Comparison of ENCODE assay signal across 7 mouse cellular contexts in genomic region chr4:156228393-156229024, GRCm38 (mm10). TPM values are rescaled to one million over a fixed set of nuclear protein-coding genes. Genes with fewer than 3 reads are reported as not detected.
A peak's percentile ranks its signal among the peaks of the same experiment; 100 is the strongest.
DNase-seq lines count a peak whose midpoint lies in the region; ATAC-seq and TF ChIP-seq lines count a peak whose summit lies in the region.

No protein-coding gene starts in this region.

- H3K36me3 ChIP-seq in midbrain, embryonic 13.5 days: peaks cover 47% of the 10 kb centered on the region
- H3K36me3 ChIP-seq in midbrain, embryonic 10.5 days: peaks cover 50% of the 10 kb centered on the region
- H3K36me3 ChIP-seq in intestine, postnatal 0 days (ENCODE audit: control insufficient read depth, insufficient read depth): peaks cover 23% of the 10 kb centered on the region

- no peaks in the 10 kb centered on the region for H3K9me3 ChIP-seq in midbrain, embryonic 13.5 days
- no peaks in the 10 kb centered on the region for H3K9me3 ChIP-seq in midbrain, embryonic 10.5 days (replicated peaks)
- H3K9me3 ChIP-seq in intestine, postnatal 0 days (ENCODE audit: control insufficient read depth): no peaks in the 10 kb centered on the region

- 32% methylated on average over 12 of the region's 12 CpGs for WGBS in midbrain, embryonic 13.5 days
- 20% methylated on average over 12 of the region's 12 CpGs for WGBS in midbrain, embryonic 10.5 days
- WGBS in intestine, postnatal 0 days: 22% methylated on average over 12 of the region's 12 CpGs

- no peak overlapping the region for H3K27ac ChIP-seq in midbrain, embryonic 13.5 days
- H3K27ac ChIP-seq in midbrain, embryonic 10.5 days (replicated peaks): no peak overlapping the region; the same call in 1 of the 2 replicates
- H3K27ac ChIP-seq in intestine, postnatal 0 days (ENCODE audit: low read depth, low read length): no peak overlapping the region

- H3K4me2 ChIP-seq in midbrain, embryonic 13.5 days (replicated peaks): 0 out of 2 replicates have a peak overlapping the region, but pooled peaks have one; percentile 0
- H3K4me2 ChIP-seq in intestine, postnatal 0 days (replicated peaks; ENCODE audit: low read depth): peak overlapping the region; percentile 71

- no peaks in the 10 kb centered on the region for H3K27me3 ChIP-seq in midbrain, embryonic 13.5 days
- no peaks in the 10 kb centered on the region for H3K27me3 ChIP-seq in midbrain, embryonic 10.5 days (ENCODE audit: low read depth, poor library complexity, severe bottlenecking)
- H3K27me3 ChIP-seq in intestine, postnatal 0 days (replicated peaks; ENCODE audit: control insufficient read depth, insufficient read depth, low read length): no peaks in the 10 kb centered on the region

- ATAC-seq in midbrain, embryonic 13.5 days: peak; percentile 37
- ATAC-seq in common myeloid progenitor, adult 5-6 weeks (replicated peaks; ENCODE audit: low read depth, poor library complexity, severe bottlenecking): peak; percentile 29
- ATAC-seq in intestine, postnatal 0 days: peak; percentile 64

- H3K4me3 ChIP-seq in midbrain, embryonic 13.5 days (replicated peaks): no peak overlapping the region
- H3K4me3 ChIP-seq in midbrain, embryonic 10.5 days: no peak overlapping the region
- peak overlapping the region; percentile 38 for H3K4me3 ChIP-seq in intestine, postnatal 0 days (ENCODE audit: low read depth, low read length)

- DNase-seq in midbrain, embryonic 10.5 days (ENCODE audit: low spot score): no peak
- DNase-seq in lung, postnatal 36 days: peak; percentile 55
- no peak for DNase-seq in spleen, postnatal 10 days (ENCODE audit: low spot score in 2 of 2)
- DNase-seq in layer of hippocampus, adult 8-10 months (ENCODE audit: low spot score in 2 of 2): no peak

- no peak overlapping the region for H3K9ac ChIP-seq in midbrain, embryonic 13.5 days (replicated peaks)
- peak overlapping the region; percentile 8; the same call in 1 of the 2 replicates for H3K9ac ChIP-seq in intestine, postnatal 0 days (ENCODE audit: low read depth, low read length)

- no peak for TF ChIP-seq CTCF in intestine, postnatal 0 days (IDR thresholded peaks at IDR 0.05; ENCODE audit: low read depth)

- H3K4me1 ChIP-seq in midbrain, embryonic 13.5 days (replicated peaks): peaks cover 11% of the 10 kb centered on the region
- peaks cover 18% of the 10 kb centered on the region for H3K4me1 ChIP-seq in midbrain, embryonic 10.5 days
- H3K4me1 ChIP-seq in intestine, postnatal 0 days (replicated peaks; ENCODE audit: control insufficient read depth, insufficient read depth, low read length): 0 out of 2 replicates have a peak, but pooled peaks cover 5% of the 10 kb centered on the region

RNA-seq across cellular contexts. Expression of gene Plekhn1, which starts 6.1 kb away (rescaled TPM):
- polyA plus RNA-seq in midbrain, embryonic 13.5 days (2015; fragmentation: Nextera tagmentation; extraction: Ambion mirVana): 26.4 and 28.3 TPM in 2 replicates
- 23.2 and 24.4 TPM in 2 replicates for polyA plus RNA-seq in midbrain, embryonic 10.5 days (2016; fragmentation: Nextera tagmentation; extraction: Ambion mirVana)
- 12.9 and 16.8 TPM in 2 replicates for total RNA-seq in common myeloid progenitor, adult 5-6 weeks (2017)
- polyA plus RNA-seq in intestine, postnatal 0 days (2015; fragmentation: Nextera tagmentation; extraction: Ambion mirVana): 8.3 and 8.6 TPM in 2 replicates
- total RNA-seq in layer of hippocampus, adult 8-10 months (2022): 10 to 100 TPM; 38.2 to 52.2 (median 46.4) TPM

RNA-seq across cellular contexts. Expression of gene Noc2l, which starts 7.3 kb away (rescaled TPM):
- 57.9 and 60.1 TPM in 2 replicates for polyA plus RNA-seq in midbrain, embryonic 13.5 days (2015; fragmentation: Nextera tagmentation; extraction: Ambion mirVana)
- 96.8 and 109 TPM in 2 replicates for polyA plus RNA-seq in midbrain, embryonic 10.5 days (2016; fragmentation: Nextera tagmentation; extraction: Ambion mirVana)
- total RNA-seq in common myeloid progenitor, adult 5-6 weeks (2017): 141 and 157 TPM in 2 replicates
- 19.9 and 20.4 TPM in 2 replicates for polyA plus RNA-seq in intestine, postnatal 0 days (2015; fragmentation: Nextera tagmentation; extraction: Ambion mirVana)
- total RNA-seq in layer of hippocampus, adult 8-10 months (2022): 10 to 100 TPM; 64.1 to 72.4 (median 68.0) TPM

RNA-seq across cellular contexts. Expression of gene Perm1, which starts 12.8 kb away (rescaled TPM):
- polyA plus RNA-seq in midbrain, embryonic 13.5 days (2015; fragmentation: Nextera tagmentation; extraction: Ambion mirVana): 2.3 and 2.5 TPM in 2 replicates
- 1.1 and 1.3 TPM in 2 replicates for polyA plus RNA-seq in midbrain, embryonic 10.5 days (2016; fragmentation: Nextera tagmentation; extraction: Ambion mirVana)
- 0.09 TPM in 1 of 2 replicates, not detected in the other for total RNA-seq in common myeloid progenitor, adult 5-6 weeks (2017)
- 0.39 and 0.47 TPM in 2 replicates for polyA plus RNA-seq in intestine, postnatal 0 days (2015; fragmentation: Nextera tagmentation; extraction: Ambion mirVana)
- total RNA-seq in layer of hippocampus, adult 8-10 months (2022): under 1 TPM; 0.32 to 0.45 (median 0.38) TPM

RNA-seq across cellular contexts. Expression of gene AW011738, which starts 25.4 kb away (rescaled TPM):
- polyA plus RNA-seq in midbrain, embryonic 13.5 days (2015; fragmentation: Nextera tagmentation; extraction: Ambion mirVana): 5.3 and 6.9 TPM in 2 replicates
- 5.1 and 6.5 TPM in 2 replicates for polyA plus RNA-seq in midbrain, embryonic 10.5 days (2016; fragmentation: Nextera tagmentation; extraction: Ambion mirVana)
- total RNA-seq in common myeloid progenitor, adult 5-6 weeks (2017): 0.18 and 3.1 TPM in 2 replicates
- polyA plus RNA-seq in intestine, postnatal 0 days (2015; fragmentation: Nextera tagmentation; extraction: Ambion mirVana): 0.85 and 0.93 TPM in 2 replicates
- 1 to 10 TPM; 5.9 to 7.3 (median 6.3) TPM for total RNA-seq in layer of hippocampus, adult 8-10 months (2022)

RNA-seq across cellular contexts. Expression of gene Samd11, which starts 26.9 kb away (rescaled TPM):
- polyA plus RNA-seq in midbrain, embryonic 13.5 days (2015; fragmentation: Nextera tagmentation; extraction: Ambion mirVana): 5.2 and 6.0 TPM in 2 replicates
- polyA plus RNA-seq in midbrain, embryonic 10.5 days (2016; fragmentation: Nextera tagmentation; extraction: Ambion mirVana): 2.2 and 2.8 TPM in 2 replicates
- 0.10 and 0.82 TPM in 2 replicates for total RNA-seq in common myeloid progenitor, adult 5-6 weeks (2017)
- 0.18 TPM in 1 of 2 replicates, not detected in the other for polyA plus RNA-seq in intestine, postnatal 0 days (2015; fragmentation: Nextera tagmentation; extraction: Ambion mirVana)
- 1 to 10 TPM; 5.1 to 7.9 (median 6.0) TPM for total RNA-seq in layer of hippocampus, adult 8-10 months (2022)
